Mouse (Mus musculus) olfactory bulb, adult 2 months (tissue): ENCODE measurements around the gene Mettl22. TPM values are rescaled to one million over a fixed set of nuclear protein-coding genes. Genes with fewer than 3 reads are reported as not detected.

Experiments used
- H3K27ac ChIP-seq: fragments of 200-500 bp; 2 replicates; pipeline ENCODE4 v1.5.1; 2012; ENCODE audit warnings: low read depth, low read length; ENCODE audit not compliant: insufficient read depth
- H3K4me1 ChIP-seq: fragments of 200-500 bp; 2 replicates; pipeline ENCODE4 v1.6.1; 2012; ENCODE audit warnings: low read length; ENCODE audit not compliant: control insufficient read depth, insufficient read depth
- H3K4me3 ChIP-seq: fragments of 200-500 bp; 2 replicates; pipeline ENCODE4 v1.5.1; 2012; ENCODE audit warnings: mild to moderate bottlenecking, low read depth, low read length, moderate library complexity; ENCODE audit not compliant: insufficient read depth
- CTCF ChIP-seq: fragments of 200-500 bp; IDR thresholded peaks from 2 replicates; pipeline ENCODE4 v1.5.1; 2012; ENCODE audit warnings: low read depth, mild to moderate bottlenecking, low read length, moderate library complexity; ENCODE audit not compliant: insufficient read depth
- POLR2A ChIP-seq: fragments of 200-500 bp; IDR thresholded peaks from 2 replicates; pipeline ENCODE4 v1.6.1; 2012; ENCODE audit warnings: mild to moderate bottlenecking, low read depth, low read length, moderate library complexity; ENCODE audit not compliant: insufficient read depth
- WGBS: fragments of 180-500 bp; shearing (Covaris S2); methylation state at CpG from one replicate; pipeline ENCODE4 v1.1.7; 2018; 5-methylcytosine and 5-hydroxymethylcytosine counted together
- polyA plus RNA-seq: library from polyadenylated mRNA; stranded (reverse); fragments of >200 nt; gene quantifications from 2 replicates; pipeline ENCODE4 v1.2.4, GENCODE M21; 2012; ENCODE audit warnings: low replicate concordance; ENCODE audit not compliant: missing spikeins, insufficient read depth, insufficient read length

Mettl22 gene
- polyA plus RNA-seq, 1 experiment, result not detected

GRCm38 (mm10) chr16:8494268-8494667 lies 23.7 kb downstream of the Mettl22 start:
- no peak for TF ChIP-seq POLR2A
- 0 out of 2 replicates have a peak, but pooled peaks have one; percentile 20 for TF ChIP-seq CTCF
- no peak overlapping the region for H3K27ac ChIP-seq
- H3K4me3 ChIP-seq, result no peak overlapping the region
- 27% methylated on average over 4 of the region's 4 CpGs for WGBS
- H3K4me1 ChIP-seq, result no peaks in the 10 kb centered on the region

- 66% methylated on average over 2 of the region's 2 CpGs for WGBS
- TF ChIP-seq CTCF, result no peak
- no peak for TF ChIP-seq POLR2A
- H3K4me1 ChIP-seq, result no peaks in the 10 kb centered on the region
These were observed 26.4 kb downstream of the Mettl22 start for GRCm38 (mm10) chr16:8496967-8497366.

GRCm38 (mm10) chr16:8504271-8504670 lies 33.7 kb downstream of the Mettl22 start:
- WGBS, result 44% methylated on average over 2 of the region's 2 CpGs
- H3K4me1 ChIP-seq, result no peaks in the 10 kb centered on the region
- H3K27ac ChIP-seq, result no peak overlapping the region
- TF ChIP-seq CTCF, result no peak
- TF ChIP-seq POLR2A, result no peak
- H3K4me3 ChIP-seq, result no peak overlapping the region

More at GRCm38 (mm10) chr16:8496967-8497366, 26.4 kb downstream of the Mettl22 start:
- H3K4me3 ChIP-seq, result no peak overlapping the region
- no peak overlapping the region for H3K27ac ChIP-seq

GRCm38 (mm10) chr16:8509894-8510293 lies 39.3 kb downstream of the Mettl22 start:
- WGBS, result 64% methylated on average over 5 of the region's 5 CpGs
- no peak overlapping the region for H3K27ac ChIP-seq
- no peak overlapping the region for H3K4me3 ChIP-seq
- peaks cover 10% of the 10 kb centered on the region for H3K4me1 ChIP-seq
- TF ChIP-seq CTCF (no peak), POLR2A (no peak)

- WGBS, result under 1% methylated on average over 5 of the region's 5 CpGs
- peaks cover 26% of the 10 kb centered on the region for H3K4me1 ChIP-seq
- peak overlapping the region; percentile 62; the same call in 1 of the 2 replicates for H3K27ac ChIP-seq
- peak overlapping the region; percentile 53 for H3K4me3 ChIP-seq
- TF ChIP-seq CTCF (no peak), POLR2A (no peak)
These were observed 42.2 kb downstream of the Mettl22 start for GRCm38 (mm10) chr16:8512830-8513229.

GRCm38 (mm10) chr16:8513236-8513906 lies 42.8 kb downstream of the Mettl22 start, which contains the start of gene Abat:
Gene Abat, plus strand, starts transcription at chr16:8513429.
- WGBS, result under 1% methylated on average over 46 of the region's 46 CpGs
- Histone ChIP-seq H3K4me1 (peaks cover 30% of the 10 kb centered on the region), H3K4me3 (peak within 1 kb of the TSS; percentile 79), H3K27ac (peak within 1 kb of the TSS; percentile 84)
- TF ChIP-seq POLR2A (peak; percentile 97), CTCF (no peak)

GRCm38 (mm10) chr16:8514180-8514579 lies 43.6 kb downstream of the Mettl22 start:
- Histone ChIP-seq H3K4me3 (peak overlapping the region; percentile 79), H3K4me1 (peaks cover 30% of the 10 kb centered on the region), H3K27ac (peak overlapping the region; percentile 31; the same call in 1 of the 2 replicates)
- WGBS, result 12% methylated on average over 4 of the region's 4 CpGs
- TF ChIP-seq CTCF (no peak), POLR2A (no peak)

- Histone ChIP-seq H3K27ac (no peak overlapping the region), H3K4me3 (no peak overlapping the region), H3K4me1 (peaks cover 40% of the 10 kb centered on the region)
- TF ChIP-seq POLR2A, result no peak
- TF ChIP-seq CTCF, result no peak
- 68% methylated on average over 5 of the region's 5 CpGs for WGBS
These were observed 49.9 kb downstream of the Mettl22 start for GRCm38 (mm10) chr16:8520525-8520924.

GRCm38 (mm10) chr16:8521322-8521721 lies 50.7 kb downstream of the Mettl22 start:
- no peak overlapping the region for H3K4me3 ChIP-seq
- peaks cover 38% of the 10 kb centered on the region for H3K4me1 ChIP-seq
- no peak overlapping the region for H3K27ac ChIP-seq
- 83% methylated on average over 4 of the region's 4 CpGs for WGBS
- no peak for TF ChIP-seq CTCF
- TF ChIP-seq POLR2A, result no peak
